Mouse (Mus musculus): ENCODE data around the gene Plaur. TPM values are rescaled to one million over a fixed set of nuclear protein-coding genes. Genes with fewer than 3 reads are reported as not detected.

Plaur gene
- polyA plus RNA-seq, 1 experiment from 2014 or later: 2.1 TPM

GRCm38 (mm10) chr7:24439891-24440290, 22.4 kb upstream of the Plaur start:
- no peak for ATAC-seq
- 80% methylated on average over 7 of the region's 7 CpGs for WGBS
- Histone ChIP-seq H3K36me3 (ENCODE audit: control insufficient read depth, insufficient read depth) (no peaks in the 10 kb centered on the region), H3K4me1 (replicated peaks; ENCODE audit: control insufficient read depth, insufficient read depth, low read length) (0 out of 2 replicates have a peak, but pooled peaks cover 2% of the 10 kb centered on the region), H3K4me3 (replicated peaks; ENCODE audit: low read length) (no peak overlapping the region), H3K27ac (ENCODE audit: low read length) (no peak overlapping the region), H3K27me3 (replicated peaks; ENCODE audit: control insufficient read depth, insufficient read depth, low read length) (no peaks in the 10 kb centered on the region), H3K9ac (replicated peaks; ENCODE audit: low read depth, low read length) (no peak overlapping the region), H3K4me2 (ENCODE audit: low read length) (no peak overlapping the region), H3K9me3 (ENCODE audit: control insufficient read depth, low read length) (no peaks in the 10 kb centered on the region)

- WGBS: 17% methylated on average over 1 of the region's 1 CpGs
- Histone ChIP-seq H3K9me3 (ENCODE audit: control insufficient read depth, low read length) (no peaks in the 10 kb centered on the region), H3K27ac (ENCODE audit: low read length) (no peak overlapping the region), H3K4me1 (replicated peaks; ENCODE audit: control insufficient read depth, insufficient read depth, low read length) (0 out of 2 replicates have a peak, but pooled peaks cover 2% of the 10 kb centered on the region), H3K27me3 (replicated peaks; ENCODE audit: control insufficient read depth, insufficient read depth, low read length) (no peaks in the 10 kb centered on the region), H3K9ac (replicated peaks; ENCODE audit: low read depth, low read length) (no peak overlapping the region), H3K4me3 (replicated peaks; ENCODE audit: low read length) (no peak overlapping the region), H3K36me3 (ENCODE audit: control insufficient read depth, insufficient read depth) (no peaks in the 10 kb centered on the region), H3K4me2 (ENCODE audit: low read length) (no peak overlapping the region)
- no peak for ATAC-seq
Measured at GRCm38 (mm10) chr7:24441785-24442184, 20.5 kb upstream of the Plaur start.

GRCm38 (mm10) chr7:24442313-24442712, 20.0 kb upstream of the Plaur start:
- WGBS: 76% methylated on average over 8 of the region's 8 CpGs
- no peaks in the 10 kb centered on the region for H3K27me3 ChIP-seq (replicated peaks; ENCODE audit: control insufficient read depth, insufficient read depth, low read length)
- no peaks in the 10 kb centered on the region for H3K36me3 ChIP-seq (ENCODE audit: control insufficient read depth, insufficient read depth)
- H3K27ac ChIP-seq (ENCODE audit: low read length): no peak overlapping the region
- no peaks in the 10 kb centered on the region for H3K9me3 ChIP-seq (ENCODE audit: control insufficient read depth, low read length)
- no peak for ATAC-seq
- H3K4me2 ChIP-seq (ENCODE audit: low read length): no peak overlapping the region
- no peak overlapping the region for H3K4me3 ChIP-seq (replicated peaks; ENCODE audit: low read length)
- H3K9ac ChIP-seq (replicated peaks; ENCODE audit: low read depth, low read length): no peak overlapping the region
- H3K4me1 ChIP-seq (replicated peaks; ENCODE audit: control insufficient read depth, insufficient read depth, low read length): 0 out of 2 replicates have a peak, but pooled peaks cover 2% of the 10 kb centered on the region

GRCm38 (mm10) chr7:24445266-24445926, 16.9 kb upstream of the Plaur start:
- H3K27ac ChIP-seq (ENCODE audit: low read length): no peak overlapping the region
- H3K4me1 ChIP-seq (replicated peaks; ENCODE audit: control insufficient read depth, insufficient read depth, low read length): no peaks in the 10 kb centered on the region
- H3K4me3 ChIP-seq (replicated peaks; ENCODE audit: low read length): no peak overlapping the region
- no peak overlapping the region for H3K4me2 ChIP-seq (ENCODE audit: low read length)
- H3K36me3 ChIP-seq (ENCODE audit: control insufficient read depth, insufficient read depth): no peaks in the 10 kb centered on the region
- no peaks in the 10 kb centered on the region for H3K9me3 ChIP-seq (ENCODE audit: control insufficient read depth, low read length)
- no peak overlapping the region for H3K9ac ChIP-seq (replicated peaks; ENCODE audit: low read depth, low read length)
- H3K27me3 ChIP-seq (replicated peaks; ENCODE audit: control insufficient read depth, insufficient read depth, low read length): no peaks in the 10 kb centered on the region
- no peak for ATAC-seq
- WGBS: 93% methylated on average over 9 of the region's 9 CpGs

- H3K4me1 ChIP-seq (replicated peaks; ENCODE audit: control insufficient read depth, insufficient read depth, low read length): no peaks in the 10 kb centered on the region
- H3K4me3 ChIP-seq (replicated peaks; ENCODE audit: low read length): no peak overlapping the region
- H3K36me3 ChIP-seq (ENCODE audit: control insufficient read depth, insufficient read depth): no peaks in the 10 kb centered on the region
- no peaks in the 10 kb centered on the region for H3K9me3 ChIP-seq (ENCODE audit: control insufficient read depth, low read length)
- ATAC-seq: no peak
- no peak overlapping the region for H3K4me2 ChIP-seq (ENCODE audit: low read length)
- 74% methylated on average over 7 of the region's 7 CpGs for WGBS
- H3K27me3 ChIP-seq (replicated peaks; ENCODE audit: control insufficient read depth, insufficient read depth, low read length): no peaks in the 10 kb centered on the region
- no peak overlapping the region for H3K9ac ChIP-seq (replicated peaks; ENCODE audit: low read depth, low read length)
- no peak overlapping the region for H3K27ac ChIP-seq (ENCODE audit: low read length)
Measured at GRCm38 (mm10) chr7:24446697-24447340, 15.5 kb upstream of the Plaur start.

- Histone ChIP-seq H3K27me3 (replicated peaks; ENCODE audit: control insufficient read depth, insufficient read depth, low read length) (no peaks in the 10 kb centered on the region), H3K4me2 (ENCODE audit: low read length) (no peak overlapping the region), H3K36me3 (ENCODE audit: control insufficient read depth, insufficient read depth) (no peaks in the 10 kb centered on the region), H3K9ac (replicated peaks; ENCODE audit: low read depth, low read length) (no peak overlapping the region), H3K9me3 (ENCODE audit: control insufficient read depth, low read length) (no peaks in the 10 kb centered on the region), H3K4me3 (replicated peaks; ENCODE audit: low read length) (no peak overlapping the region), H3K27ac (ENCODE audit: low read length) (no peak overlapping the region), H3K4me1 (replicated peaks; ENCODE audit: control insufficient read depth, insufficient read depth, low read length) (no peaks in the 10 kb centered on the region)
- 62% methylated on average over 14 of the region's 14 CpGs for WGBS
- ATAC-seq: no peak
Measured at GRCm38 (mm10) chr7:24448782-24449517, 13.3 kb upstream of the Plaur start.

GRCm38 (mm10) chr7:24450585-24451017, 11.7 kb upstream of the Plaur start:
- Histone ChIP-seq H3K4me3 (replicated peaks; ENCODE audit: low read length) (no peak overlapping the region), H3K27ac (ENCODE audit: low read length) (no peak overlapping the region), H3K4me1 (replicated peaks; ENCODE audit: control insufficient read depth, insufficient read depth, low read length) (no peaks in the 10 kb centered on the region), H3K9ac (replicated peaks; ENCODE audit: low read depth, low read length) (no peak overlapping the region), H3K9me3 (ENCODE audit: control insufficient read depth, low read length) (no peaks in the 10 kb centered on the region), H3K4me2 (ENCODE audit: low read length) (no peak overlapping the region), H3K36me3 (ENCODE audit: control insufficient read depth, insufficient read depth) (no peaks in the 10 kb centered on the region), H3K27me3 (replicated peaks; ENCODE audit: control insufficient read depth, insufficient read depth, low read length) (no peaks in the 10 kb centered on the region)
- 75% methylated on average over 9 of the region's 9 CpGs for whole genome bisulfite sequencing
- no peak for ATAC-seq

- Histone ChIP-seq H3K9me3 (ENCODE audit: control insufficient read depth, low read length) (no peaks in the 10 kb centered on the region), H3K4me2 (ENCODE audit: low read length) (no peak within 1 kb of the TSS), H3K27ac (ENCODE audit: low read length) (no peak within 1 kb of the TSS), H3K9ac (replicated peaks; ENCODE audit: low read depth, low read length) (no peak within 1 kb of the TSS), H3K36me3 (ENCODE audit: control insufficient read depth, insufficient read depth) (no peaks in the 10 kb centered on the region), H3K4me3 (replicated peaks; ENCODE audit: low read length) (no peak within 1 kb of the TSS), H3K27me3 (replicated peaks; ENCODE audit: control insufficient read depth, insufficient read depth, low read length) (no peaks in the 10 kb centered on the region), H3K4me1 (replicated peaks; ENCODE audit: control insufficient read depth, insufficient read depth, low read length) (no peaks in the 10 kb centered on the region)
- 85% methylated on average over 9 of the region's 9 CpGs for WGBS
- no peak for ATAC-seq
Measured at GRCm38 (mm10) chr7:24451855-24452311, 10.4 kb upstream of the Plaur start, which contains the start of gene Irgc1. Irgc1 (minus strand) TSS chr7:24452297.

GRCm38 (mm10) chr7:24454199-24454598, 8.1 kb upstream of the Plaur start:
- Histone ChIP-seq H3K27me3 (replicated peaks; ENCODE audit: control insufficient read depth, insufficient read depth, low read length) (no peaks in the 10 kb centered on the region), H3K4me3 (replicated peaks; ENCODE audit: low read length) (no peak overlapping the region), H3K9ac (replicated peaks; ENCODE audit: low read depth, low read length) (no peak overlapping the region), H3K9me3 (ENCODE audit: control insufficient read depth, low read length) (no peaks in the 10 kb centered on the region), H3K36me3 (ENCODE audit: control insufficient read depth, insufficient read depth) (no peaks in the 10 kb centered on the region), H3K4me1 (replicated peaks; ENCODE audit: control insufficient read depth, insufficient read depth, low read length) (no peaks in the 10 kb centered on the region), H3K4me2 (ENCODE audit: low read length) (no peak overlapping the region), H3K27ac (ENCODE audit: low read length) (no peak overlapping the region)
- ATAC-seq: no peak
- 62% methylated on average over 2 of the region's 2 CpGs for WGBS
